Mouse (Mus musculus) liver, embryonic 15.5 days (tissue): ENCODE measurements around the gene Patl2. TPM values are rescaled to one million over a fixed set of nuclear protein-coding genes. Genes with fewer than 3 reads are reported as not detected.

Source experiments
- ATAC-seq: fragments of 200-750 bp; cut with Nextera tagmentation; 2 replicates; pipeline ENCODE4 v1.8.0; 2017; ENCODE audit warnings: moderate number of reproducible peaks, mild to moderate bottlenecking, moderate library complexity; ENCODE audit not compliant: insufficient read depth
- H3K27ac ChIP-seq: fragments of 300-500 bp; sonication (generic); replicated peaks from 2 replicates; pipeline ENCODE4 v1.5.1; 2015; ENCODE audit warnings: mild to moderate bottlenecking, inconsistent platforms
- H3K27me3 ChIP-seq: fragments of 300-500 bp; sonication (generic); 2 replicates; pipeline ENCODE4 v1.6.1; 2015; ENCODE audit warnings: mild to moderate bottlenecking, inconsistent platforms
- H3K36me3 ChIP-seq: fragments of 300-500 bp; sonication (generic); replicated peaks from 2 replicates; pipeline ENCODE4 v1.6.1; 2015; ENCODE audit warnings: moderate library complexity, mild to moderate bottlenecking, inconsistent platforms
- H3K4me1 ChIP-seq: fragments of 300-500 bp; sonication (generic); replicated peaks from 2 replicates; pipeline ENCODE4 v1.6.1; 2015; ENCODE audit warnings: inconsistent platforms
- H3K4me2 ChIP-seq: fragments of 300-500 bp; sonication (generic); 2 replicates; pipeline ENCODE4 v1.6.1; 2015; ENCODE audit warnings: moderate library complexity, mild to moderate bottlenecking, inconsistent platforms
- H3K4me3 ChIP-seq: fragments of 300-500 bp; sonication (generic); replicated peaks from 2 replicates; pipeline ENCODE4 v1.5.1; 2015; ENCODE audit warnings: mild to moderate bottlenecking, inconsistent platforms
- H3K9ac ChIP-seq: fragments of 300-500 bp; sonication (generic); 2 replicates; pipeline ENCODE4 v1.6.1; 2015; ENCODE audit warnings: moderate library complexity, mild to moderate bottlenecking, inconsistent platforms
- H3K9me3 ChIP-seq: fragments of 300-500 bp; sonication (generic); replicated peaks from 2 replicates; pipeline ENCODE4 v1.6.1; 2016; ENCODE audit warnings: inconsistent platforms
- WGBS: fragments of 180-500 bp; shearing (Covaris S2); methylation state at CpG from one replicate; pipeline ENCODE4 v1.1.7; 2015; ENCODE audit warnings: mixed read lengths; ENCODE audit not compliant: insufficient replicate concordance; 5-methylcytosine and 5-hydroxymethylcytosine counted together
- polyA plus RNA-seq: library from polyadenylated mRNA; unstranded; fragments of >200 nt; fragmentation: Nextera tagmentation; extraction: Ambion mirVana; gene quantifications from 2 replicates; pipeline ENCODE4 v1.2.1, GENCODE M21; 2015

The Patl2 gene
- polyA plus RNA-seq, 1 experiment from 2014 or later: 0.06 TPM

DNA sequence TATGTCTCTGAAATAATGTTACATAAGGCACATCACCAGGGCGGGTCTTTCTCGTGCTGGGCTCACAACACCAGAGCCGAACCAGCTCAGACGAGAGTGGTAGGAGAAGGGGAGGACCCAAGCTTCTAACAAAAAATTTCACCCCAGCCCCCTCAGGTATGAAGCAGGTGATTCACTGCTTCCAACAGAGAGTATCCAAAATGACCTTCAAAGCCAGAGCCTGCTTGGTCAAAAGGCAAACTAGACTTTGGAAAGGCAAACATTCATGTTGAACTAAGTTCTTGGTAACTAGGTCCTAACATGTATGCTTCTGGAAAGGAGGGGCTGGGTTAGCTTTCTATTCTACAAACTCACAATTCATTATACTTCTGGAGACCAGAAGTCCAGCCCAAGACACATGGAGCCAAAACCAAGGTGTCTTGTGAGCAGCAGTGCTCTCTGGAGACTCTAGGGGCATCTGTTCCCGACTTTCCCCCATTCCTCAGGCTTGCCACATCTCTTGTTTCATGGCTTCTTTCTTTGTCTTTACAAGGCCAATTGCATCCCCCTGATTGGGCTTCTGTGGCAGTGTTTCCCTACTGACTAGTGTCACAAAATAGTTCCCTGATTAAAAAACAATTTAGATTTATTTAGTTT, 44.5 kb downstream of the Patl2 start:
- Histone ChIP-seq H3K9me3 (no peaks in the 10 kb centered on the region), H3K9ac (no peak overlapping the region), H3K27ac (peak overlapping the region; percentile 75), H3K4me2 (peak overlapping the region; percentile 23; the same call in 1 of the 2 replicates), H3K27me3 (no peaks in the 10 kb centered on the region), H3K36me3 (no peaks in the 10 kb centered on the region), H3K4me3 (no peak overlapping the region), H3K4me1 (peaks cover 34% of the 10 kb centered on the region)
- ATAC-seq: peak; percentile 44
- WGBS: 59% methylated on average over 5 of the region's 5 CpGs

DNA sequence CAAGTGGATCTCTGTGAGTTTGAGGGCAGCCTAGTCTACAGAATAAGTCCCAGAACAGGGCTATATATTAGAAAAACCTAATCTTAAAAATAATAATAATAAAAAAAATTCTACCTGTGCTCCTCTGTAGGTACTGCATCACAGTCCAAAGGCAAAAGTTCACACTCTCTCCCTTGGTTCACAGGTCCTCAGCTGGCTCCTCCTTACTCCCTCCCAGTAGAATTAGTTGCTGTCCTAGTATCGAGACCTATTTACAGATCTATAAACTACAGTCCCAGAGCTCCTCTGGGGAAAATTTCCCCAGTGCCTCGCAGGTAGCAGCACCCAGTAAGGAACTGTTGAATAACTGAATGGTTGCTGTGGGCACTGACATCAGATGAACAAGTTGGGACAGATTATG, 45.2 kb downstream of the Patl2 start:
- peak overlapping the region; percentile 75 for H3K27ac ChIP-seq
- no peaks in the 10 kb centered on the region for H3K9me3 ChIP-seq
- no peak overlapping the region for H3K9ac ChIP-seq
- peak overlapping the region; percentile 14; the same call in 1 of the 2 replicates for H3K4me2 ChIP-seq
- H3K4me3 ChIP-seq: no peak overlapping the region
- WGBS: 60% methylated on average over 2 of the region's 2 CpGs
- no peaks in the 10 kb centered on the region for H3K27me3 ChIP-seq
- peak; percentile 24; the same call in 1 of the 2 replicates for ATAC-seq
- H3K36me3 ChIP-seq: no peaks in the 10 kb centered on the region
- H3K4me1 ChIP-seq: peaks cover 32% of the 10 kb centered on the region

DNA sequence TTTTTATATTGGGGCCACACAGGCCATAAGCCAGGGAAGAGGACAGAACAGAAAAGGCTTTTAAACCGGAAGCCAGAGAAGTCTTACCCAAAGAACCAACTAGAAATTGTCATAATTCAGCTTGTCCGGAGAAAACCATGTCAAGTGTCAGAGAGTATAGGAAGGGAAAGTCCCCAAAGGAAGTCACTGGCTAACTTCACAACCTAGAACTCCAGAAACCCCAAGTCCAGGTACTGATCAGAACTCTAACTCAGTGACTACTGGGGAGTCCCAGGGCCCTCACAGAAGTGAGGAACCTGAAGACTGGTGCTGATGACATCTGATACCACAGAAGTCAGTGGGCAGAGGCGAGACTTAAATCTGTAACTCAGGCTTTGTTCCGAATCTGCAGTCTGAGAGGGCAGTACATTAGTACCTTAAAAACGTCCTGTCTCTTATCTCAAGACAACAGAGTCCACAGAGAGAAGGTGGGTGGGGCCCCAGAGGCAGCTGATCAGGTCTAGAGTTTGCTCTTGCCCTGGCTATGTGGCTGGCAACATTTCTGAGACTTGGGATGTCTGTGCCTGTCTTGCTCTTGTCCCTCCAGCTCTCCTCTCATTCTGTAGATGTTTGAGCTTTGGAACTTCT, 48.0 kb downstream of the Patl2 start:
- peak overlapping the region; percentile 56 for H3K4me2 ChIP-seq
- ATAC-seq: peak; percentile 91

DNA sequence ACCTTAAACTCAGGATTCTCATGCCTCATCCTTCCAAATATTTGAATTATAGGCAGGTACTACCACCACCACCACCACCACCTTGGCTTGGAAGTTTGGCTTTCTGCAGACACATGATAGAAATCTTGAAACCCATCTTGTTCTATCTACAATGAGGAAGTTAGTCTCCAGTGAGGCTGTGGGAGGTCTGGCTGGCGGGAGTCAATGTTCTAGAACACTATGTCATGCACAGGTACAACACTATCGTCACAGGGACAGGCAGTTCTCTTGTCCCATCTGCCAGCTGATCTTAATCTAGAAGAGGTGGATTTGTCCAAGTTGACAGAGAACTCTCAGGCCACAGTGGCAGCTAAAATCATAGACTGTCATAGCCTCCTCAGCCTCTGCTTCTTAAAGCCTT, 53.4 kb downstream of the Patl2 start:
- H3K4me2 ChIP-seq: no peak overlapping the region
- no peaks in the 10 kb centered on the region for H3K36me3 ChIP-seq
- H3K27ac ChIP-seq: no peak overlapping the region
- H3K4me1 ChIP-seq: peaks cover 7% of the 10 kb centered on the region
- H3K9ac ChIP-seq: no peak overlapping the region
- WGBS: 43% methylated on average over 2 of the region's 2 CpGs
- H3K27me3 ChIP-seq: peaks cover 4% of the 10 kb centered on the region; the same call in 1 of the 2 replicates
- ATAC-seq: no peak
- H3K4me3 ChIP-seq: no peak overlapping the region
- H3K9me3 ChIP-seq: no peaks in the 10 kb centered on the region

More for the DNA sequence above, 48.0 kb downstream of the Patl2 start:
- no peak overlapping the region; the same call in 1 of the 2 replicates for H3K9ac ChIP-seq
- WGBS: 10% methylated on average over 5 of the region's 5 CpGs
- no peaks in the 10 kb centered on the region for H3K27me3 ChIP-seq
- H3K9me3 ChIP-seq: no peaks in the 10 kb centered on the region
- H3K27ac ChIP-seq: peak overlapping the region; percentile 69; the same call in 1 of the 2 replicates
- H3K36me3 ChIP-seq: no peaks in the 10 kb centered on the region
- no peak overlapping the region for H3K4me3 ChIP-seq
- peaks cover 30% of the 10 kb centered on the region for H3K4me1 ChIP-seq

DNA sequence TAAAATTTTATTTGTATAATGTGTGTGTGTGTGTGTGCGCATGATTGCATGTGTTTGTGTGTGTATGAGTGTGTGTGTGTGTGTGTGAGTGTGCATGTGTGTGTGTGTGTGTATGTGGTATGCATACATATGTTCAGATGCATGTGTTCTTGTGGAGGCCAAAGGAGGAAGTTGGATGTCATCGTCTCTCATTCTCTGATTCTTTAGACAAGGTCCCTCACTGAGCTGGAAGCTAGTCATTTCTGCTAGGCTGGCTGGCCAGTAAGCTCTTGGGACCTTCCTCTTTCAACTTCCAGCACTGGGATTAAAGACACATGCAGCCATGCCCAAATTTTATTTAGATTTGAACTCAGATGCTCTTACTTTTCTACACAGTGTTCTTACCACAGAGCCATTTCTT, 53.9 kb downstream of the Patl2 start:
- 39% methylated on average over 2 of the region's 2 CpGs for WGBS
- Histone ChIP-seq H3K4me2 (no peak overlapping the region), H3K36me3 (no peaks in the 10 kb centered on the region), H3K27ac (no peak overlapping the region), H3K27me3 (peaks cover 4% of the 10 kb centered on the region; the same call in 1 of the 2 replicates), H3K9me3 (no peaks in the 10 kb centered on the region), H3K4me3 (no peak overlapping the region), H3K4me1 (peaks cover 5% of the 10 kb centered on the region; the same call in 1 of the 2 replicates), H3K9ac (no peak overlapping the region)
- no peak for ATAC-seq

DNA sequence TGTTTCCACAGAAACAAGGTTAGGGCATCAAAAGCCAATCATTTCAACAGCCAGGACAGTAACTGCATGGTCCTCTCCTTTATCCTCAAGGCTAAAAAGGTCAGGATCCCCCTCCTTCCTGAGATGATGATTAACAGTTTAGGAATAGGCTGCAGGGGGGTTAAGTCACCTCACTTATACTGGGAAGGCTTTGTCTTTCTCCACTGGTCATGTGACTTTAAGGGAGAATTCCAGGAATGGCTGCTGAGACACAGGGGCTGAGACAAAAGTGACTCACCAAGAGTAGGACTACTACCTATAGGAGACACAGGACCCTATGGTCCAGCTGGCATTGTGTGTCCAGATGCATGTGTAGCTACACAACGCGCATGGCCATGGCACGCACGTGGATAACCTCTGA, 58.4 kb downstream of the Patl2 start:
- Histone ChIP-seq H3K36me3 (no peaks in the 10 kb centered on the region), H3K4me2 (no peak overlapping the region), H3K27me3 (peaks cover 9% of the 10 kb centered on the region; the same call in 1 of the 2 replicates), H3K27ac (no peak overlapping the region), H3K9ac (no peak overlapping the region), H3K4me1 (peaks cover 20% of the 10 kb centered on the region), H3K4me3 (no peak overlapping the region), H3K9me3 (no peaks in the 10 kb centered on the region)
- no peak for ATAC-seq
- 82% methylated on average over 4 of the region's 4 CpGs for WGBS

DNA sequence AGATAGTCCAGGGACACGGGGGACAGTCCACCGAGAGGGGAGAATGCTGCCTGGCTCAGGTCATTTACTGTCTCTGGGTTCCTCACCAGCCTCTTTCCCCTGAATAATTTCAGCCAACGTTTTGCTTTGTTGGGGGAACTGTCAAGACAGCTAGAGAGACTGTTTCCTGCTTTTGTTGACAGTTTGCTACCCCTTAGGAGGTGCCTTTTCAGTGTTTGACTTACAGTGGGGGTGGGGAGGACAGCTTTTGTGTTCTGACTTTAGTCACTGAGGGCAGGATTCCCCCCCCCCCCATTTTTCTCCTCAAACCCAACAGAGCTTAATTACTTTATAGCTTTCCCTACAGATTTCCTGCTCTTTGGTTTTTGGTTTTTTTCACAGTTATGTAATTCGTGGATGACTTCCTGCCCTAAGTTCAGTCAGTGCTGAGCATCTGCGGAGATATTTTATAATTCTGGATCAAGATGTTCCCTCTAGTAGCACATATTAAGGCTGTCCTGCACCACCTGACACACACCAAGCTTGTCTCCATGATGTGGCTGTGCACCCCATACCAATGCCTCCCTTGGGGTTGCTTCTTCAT, 59.1 kb downstream of the Patl2 start:
- Histone ChIP-seq H3K4me3 (no peak overlapping the region), H3K9me3 (no peaks in the 10 kb centered on the region), H3K27ac (no peak overlapping the region), H3K4me1 (peaks cover 20% of the 10 kb centered on the region), H3K9ac (no peak overlapping the region), H3K36me3 (no peaks in the 10 kb centered on the region), H3K27me3 (peaks cover 9% of the 10 kb centered on the region; the same call in 1 of the 2 replicates), H3K4me2 (no peak overlapping the region)
- ATAC-seq: no peak
- WGBS: 15% methylated on average over 5 of the region's 5 CpGs

DNA sequence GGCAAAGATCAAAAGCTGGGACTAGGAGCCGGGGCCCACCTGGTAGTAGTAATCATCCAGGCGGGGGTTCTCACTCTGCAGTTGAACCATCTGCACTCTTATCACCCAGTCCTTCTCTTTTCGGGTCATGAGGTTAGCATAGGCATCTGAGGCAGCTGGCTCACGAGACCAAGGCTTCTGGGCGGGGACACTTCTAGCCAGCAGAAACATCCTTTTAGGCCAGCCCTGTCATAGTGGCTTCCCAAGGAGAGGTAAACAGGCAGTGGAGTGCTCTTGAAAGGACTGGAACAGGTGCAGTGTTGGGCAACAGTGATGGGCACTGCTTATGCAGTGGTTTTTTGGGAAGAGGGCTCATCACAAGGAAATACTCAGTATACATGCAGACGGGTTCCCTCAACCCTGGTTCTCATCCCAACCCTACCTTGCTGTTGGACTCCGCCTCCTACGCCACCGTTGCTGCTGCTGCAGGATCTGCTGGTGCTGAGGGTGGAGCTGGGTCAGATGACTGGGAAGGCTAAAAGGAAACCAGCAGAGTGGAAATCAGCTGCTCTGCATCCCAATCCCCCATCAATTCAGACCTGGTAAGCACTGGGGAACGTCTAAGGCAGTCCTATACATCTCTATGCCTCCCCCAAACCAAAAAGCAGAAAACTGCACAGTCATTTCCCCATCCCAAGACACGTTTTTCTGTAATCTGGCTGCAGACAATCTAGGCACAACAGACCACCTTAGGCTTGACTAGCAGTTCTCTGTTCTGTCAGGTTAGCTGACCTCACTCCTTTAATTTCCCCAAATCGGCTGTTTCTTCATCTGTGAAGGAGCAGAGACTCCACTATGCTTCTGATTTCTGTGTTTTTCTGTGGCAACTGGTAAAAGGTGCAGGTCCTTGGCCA, 60.1 kb downstream of the Patl2 start:
- peak; percentile 61 for ATAC-seq

DNA sequence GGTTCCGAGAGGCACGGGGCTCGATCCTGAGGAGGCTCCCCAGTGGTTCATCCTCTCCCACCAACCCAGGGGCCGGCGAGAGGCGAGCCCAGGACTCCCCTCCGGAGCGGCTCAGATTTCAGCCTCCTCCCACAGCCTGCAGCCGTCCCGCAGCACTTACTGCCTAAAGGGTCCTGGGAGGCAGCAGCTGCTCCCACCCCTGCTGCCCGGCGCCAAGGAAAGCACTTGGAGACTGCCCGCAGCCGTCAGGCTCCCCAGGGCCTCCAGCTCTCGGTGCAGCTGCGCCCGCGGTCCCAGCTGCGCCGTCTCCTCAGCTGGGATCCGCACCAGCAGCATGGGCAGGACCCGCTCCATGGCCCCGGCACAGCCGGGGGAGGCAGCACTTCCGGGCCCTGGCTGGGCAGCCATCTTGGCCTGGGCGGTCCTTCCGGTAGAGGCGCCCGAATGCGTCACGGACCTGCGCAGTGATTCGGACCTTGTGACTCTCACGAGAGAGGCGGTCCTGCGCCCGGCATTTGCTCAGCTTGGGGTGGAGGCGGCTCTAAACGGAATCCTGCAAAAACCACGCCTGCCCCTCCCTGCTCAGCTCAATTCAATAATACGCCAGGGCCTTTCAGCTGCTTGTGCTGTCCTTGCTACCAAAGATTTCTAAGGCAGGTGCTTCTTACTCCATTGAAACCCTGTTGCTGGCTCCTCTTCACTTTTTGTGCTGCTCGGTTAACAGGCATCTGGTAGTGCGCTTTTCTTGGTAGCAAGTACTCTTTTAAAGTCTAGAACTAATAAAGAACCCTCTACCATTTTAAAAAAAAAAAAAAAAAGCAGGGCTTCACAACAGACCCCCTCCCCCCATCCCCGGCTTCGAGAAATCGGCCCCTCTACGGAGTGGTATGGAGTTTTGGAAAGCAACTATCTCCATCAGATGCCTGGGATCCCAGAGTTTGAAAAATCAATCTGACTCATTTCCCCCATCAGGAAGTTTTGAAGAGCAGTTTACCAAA, 67.7 kb downstream of the Patl2 start, which contains the start of gene Spg11:
Gene Spg11 (minus strand): TSS at position 426 of the 998 bp plus-strand sequence.
- Histone ChIP-seq H3K9ac (peak within 1 kb of the TSS; percentile 88), H3K4me2 (peak within 1 kb of the TSS; percentile 78), H3K4me3 (peak within 1 kb of the TSS; percentile 95), H3K4me1 (peaks cover 27% of the 10 kb centered on the region), H3K9me3 (no peaks in the 10 kb centered on the region), H3K36me3 (peaks cover 10% of the 10 kb centered on the region), H3K27ac (peak within 1 kb of the TSS; percentile 90), H3K27me3 (no peaks in the 10 kb centered on the region)
- WGBS: 1% methylated on average over 47 of the region's 47 CpGs
- ATAC-seq: peak; percentile 100

More for the DNA sequence above, 60.1 kb downstream of the Patl2 start:
- H3K27me3 ChIP-seq: 0 out of 2 replicates have a peak, but pooled peaks cover 6% of the 10 kb centered on the region
- H3K9me3 ChIP-seq: no peaks in the 10 kb centered on the region
- 24% methylated on average over 12 of the region's 12 CpGs for WGBS
- H3K27ac ChIP-seq: no peak overlapping the region
- no peak overlapping the region for H3K4me2 ChIP-seq
- H3K4me1 ChIP-seq: peaks cover 23% of the 10 kb centered on the region
- H3K4me3 ChIP-seq: no peak overlapping the region
- no peaks in the 10 kb centered on the region for H3K36me3 ChIP-seq
- H3K9ac ChIP-seq: peak overlapping the region; percentile 3; the same call in 1 of the 2 replicates

DNA sequence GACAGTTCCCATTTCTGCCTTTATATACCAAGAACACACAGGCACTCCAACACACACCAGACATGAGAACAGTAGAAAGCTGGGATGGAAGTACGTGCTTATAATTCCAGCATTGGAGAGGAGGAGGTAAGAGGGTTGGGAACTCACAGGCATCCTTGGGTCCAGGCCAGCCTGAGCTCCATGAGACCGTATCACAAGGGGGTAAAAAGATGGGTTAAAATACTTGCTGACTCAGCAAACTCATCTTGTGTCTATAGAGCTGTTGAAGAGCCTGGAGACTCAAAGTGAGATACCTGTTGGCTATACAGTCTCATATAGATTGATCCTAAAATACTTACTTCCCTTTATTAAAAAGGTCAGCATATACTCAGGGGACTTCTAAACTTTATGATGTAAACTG, 69.1 kb downstream of the Patl2 start:
- Histone ChIP-seq H3K4me2 (peak overlapping the region; percentile 78), H3K4me3 (peak overlapping the region; percentile 95)
- WGBS: 76% methylated on average over 2 of the region's 2 CpGs

More for the DNA sequence above, 69.1 kb downstream of the Patl2 start:
- H3K9me3 ChIP-seq: no peaks in the 10 kb centered on the region
- no peak overlapping the region for H3K27ac ChIP-seq
- ATAC-seq: no peak
- H3K27me3 ChIP-seq: no peaks in the 10 kb centered on the region
- H3K9ac ChIP-seq: no peak overlapping the region
- peaks cover 27% of the 10 kb centered on the region for H3K4me1 ChIP-seq
- H3K36me3 ChIP-seq: peaks cover 14% of the 10 kb centered on the region
